Mouse (Mus musculus): Measurements from ENCODE around the gene Inpp5k.

GRCm38 (mm10) chr11:75624102-75624554, 6.7 kb upstream of the Inpp5k start:
- TF ChIP-seq CTCF (conservative IDR thresholded peaks at IDR 0.05; ENCODE audit: low read length) (no peak), NANOG (IDR thresholded peaks at IDR 0.05; ENCODE audit: borderline replicate concordance, low read length) (no peak)

Data from E14TG2a.4 (cell line).